Mouse (Mus musculus): ENCODE data around the gene Gmpr2.

The Gmpr2 gene

DNA sequence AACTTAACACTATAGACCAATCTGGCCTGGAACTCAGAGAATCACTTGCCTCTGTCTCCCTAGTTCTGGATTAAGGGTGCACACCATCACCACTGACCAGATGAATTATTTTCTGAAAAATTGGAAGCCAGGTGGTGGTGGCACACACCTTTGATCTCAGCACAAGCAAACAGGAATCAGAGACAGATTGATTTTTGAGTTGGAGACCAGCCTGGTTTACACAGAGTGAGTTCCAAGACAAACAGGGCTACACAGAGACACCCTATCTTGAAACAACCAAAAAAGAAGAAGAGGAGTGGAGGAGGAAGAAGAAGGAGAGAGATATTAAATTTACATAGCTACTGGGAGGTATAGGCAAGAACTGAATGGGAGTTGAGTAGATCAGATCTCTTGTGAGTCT, 54.5 kb downstream of the Gmpr2 start:
- DNase-seq (ENCODE audit: low spot score), result no peak

DNA sequence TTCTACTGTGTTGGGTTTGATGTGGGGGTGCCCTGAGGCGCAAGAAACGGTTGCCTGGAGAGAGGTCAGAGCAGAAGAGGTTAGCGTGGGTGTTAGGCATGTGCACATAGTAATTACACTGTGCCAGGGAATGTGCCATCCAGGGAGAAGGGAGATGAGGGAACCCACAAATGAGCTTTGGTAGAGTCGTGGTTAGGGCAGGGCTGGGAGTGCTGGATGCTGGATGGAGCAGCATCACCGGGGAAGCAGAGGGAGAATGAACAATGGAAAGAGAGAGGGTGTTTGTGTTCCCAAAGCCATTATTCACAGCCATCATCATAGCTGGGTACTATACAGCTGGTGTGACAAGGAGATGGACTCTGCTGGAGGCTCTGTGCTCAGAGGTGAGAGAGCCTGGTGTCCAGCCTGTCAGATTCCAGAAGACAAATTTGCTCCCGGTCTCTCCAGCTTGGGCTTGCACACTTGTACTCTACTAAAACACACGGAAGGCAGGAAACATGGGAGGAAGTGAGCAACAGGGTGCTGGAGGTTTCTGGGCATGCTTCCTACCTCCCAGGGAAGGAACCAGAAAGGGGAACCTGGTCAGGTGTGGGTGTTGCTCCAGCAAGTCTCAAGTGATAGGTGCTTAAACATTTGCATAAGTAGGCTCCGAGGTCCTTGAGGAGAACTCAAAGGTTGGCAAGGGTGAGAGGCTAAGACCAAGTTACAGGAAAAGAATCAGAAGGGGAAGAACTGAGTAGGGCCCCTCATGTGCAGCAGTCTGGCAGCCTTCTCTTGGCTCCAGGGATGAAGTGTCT, 56.3 kb downstream of the Gmpr2 start:
- DNase-seq (ENCODE audit: low spot score), result no peak

Measured in left cerebral cortex, adult 11 months (tissue).